Mouse (Mus musculus) erythroblast, embryonic 14.5 days (primary cell): ENCODE results near the gene Syt17.

Experiments used
- GATA1 ChIP-seq: IDR thresholded peaks from 2 replicates; pipeline ENCODE4 v1.6.1; 2012; ENCODE audit warnings: low read length, inconsistent platforms, mixed read lengths
- TAL1 ChIP-seq: IDR thresholded peaks from 3 replicates; pipeline ENCODE4 v1.6.1; 2012; ENCODE audit warnings: low read length, inconsistent platforms, mixed read lengths

GRCm38 (mm10) chr7:118399764-118400163, 48.3 kb downstream of the Syt17 start:
- TF ChIP-seq GATA1 (no peak), TAL1 (no peak)
